Mouse (Mus musculus): ENCODE measurements around the gene Gm28269. TPM values are rescaled to one million over a fixed set of nuclear protein-coding genes. Genes with fewer than 3 reads are reported as not detected.

Gm28269 gene
- polyA plus RNA-seq, 1 experiment = not detected

GRCm38 (mm10) chrX:21695220-21695619 is 49.7 kb downstream of the Gm28269 start:
- no peaks in the 10 kb centered on the region for H3K36me3 ChIP-seq (ENCODE audit: control insufficient read depth, insufficient read depth, low read length)
- no peak overlapping the region for H3K27ac ChIP-seq (ENCODE audit: insufficient read depth, low read length)
- no peak for DNase-seq (ENCODE audit: low read depth in 1 of 2, low spot score in 2 of 2)
- no peak for TF ChIP-seq CTCF (IDR thresholded peaks at IDR 0.05; ENCODE audit: extremely low read depth, insufficient read depth, insufficient read length, insufficient replicate concordance)
- no peak for TF ChIP-seq POLR2A (IDR thresholded peaks at IDR 0.05; ENCODE audit: low read depth, low read length)
- H3K4me1 ChIP-seq (ENCODE audit: control insufficient read depth, insufficient read depth, insufficient read length) = no peaks in the 10 kb centered on the region
- whole genome bisulfite sequencing = 75% methylated on average over 6 of the region's 6 CpGs
- H3K27me3 ChIP-seq (ENCODE audit: control insufficient read depth, insufficient read depth, low read length) = no peaks in the 10 kb centered on the region
- no peak overlapping the region for H3K4me3 ChIP-seq (ENCODE audit: extremely low read depth, insufficient read depth, insufficient read length)

Other genes with a start within 250 kb of the Gm28269 start
- not detected in 2 replicates for gene Slc6a14, start 30.2 kb downstream of the Gm28269 start, polyA plus RNA-seq (2012; rRNA removed)

Data from spleen, adult 2 months (tissue).